Mouse (Mus musculus): ENCODE results near the gene Caprin1.

Gene Caprin1

DNA sequence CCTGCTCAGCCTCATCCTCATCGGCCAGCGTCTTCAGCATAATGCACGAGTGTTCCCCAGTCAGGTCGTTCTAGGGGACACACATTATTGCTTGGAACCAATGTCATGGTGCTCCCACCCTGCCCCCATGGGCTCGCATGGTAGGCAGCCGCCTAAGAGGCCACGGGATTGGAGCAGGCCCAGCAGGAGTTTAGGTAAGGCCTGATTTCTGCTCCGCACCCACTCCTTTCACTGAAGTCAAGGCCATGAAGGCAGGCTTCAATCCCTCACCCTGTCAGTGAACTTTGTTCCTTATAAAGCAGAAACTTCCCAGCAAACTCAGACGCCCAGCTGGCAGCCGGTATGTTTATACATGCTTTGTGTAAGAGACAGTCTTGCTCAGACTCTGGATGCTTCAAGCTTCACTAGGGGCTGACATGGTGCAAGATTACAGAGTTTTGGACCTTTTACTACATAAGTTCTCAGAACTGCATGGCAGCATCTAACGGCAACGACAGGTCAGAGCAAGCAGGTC is 69.4 kb downstream of the Caprin1 start:
- DNase-seq (ENCODE audit: low spot score), result no peak

GRCm38 (mm10) chr2:103724521-103724920 is 72.9 kb downstream of the Caprin1 start:
- no peak for DNase-seq (ENCODE audit: low spot score)

GRCm38 (mm10) chr2:103719292-103719646 is 78.2 kb downstream of the Caprin1 start:
- no peak for DNase-seq (ENCODE audit: low spot score)

GRCm38 (mm10) chr2:103718594-103719291 is 78.7 kb downstream of the Caprin1 start:
- peak; percentile 86 for DNase-seq (ENCODE audit: low spot score)

DNA sequence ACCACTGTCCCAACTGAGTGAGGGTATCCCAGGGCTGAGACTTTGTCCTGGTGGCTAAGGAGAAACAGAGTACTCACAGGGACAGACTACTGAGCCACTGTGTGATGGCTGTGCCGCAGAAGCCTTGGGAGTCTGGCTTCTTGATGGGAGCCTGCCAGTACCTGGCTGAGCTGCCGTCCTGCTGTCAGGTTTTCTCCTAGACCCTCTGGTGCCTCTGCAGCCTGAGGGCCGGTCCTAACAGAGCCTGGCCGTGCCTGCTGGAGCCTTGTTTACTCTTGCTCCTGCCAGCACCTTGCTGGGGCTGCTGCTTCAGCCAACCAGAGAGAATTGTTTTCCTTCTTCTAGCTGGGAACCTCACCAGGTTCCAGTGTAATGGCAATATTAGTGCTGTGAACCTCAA is 83.0 kb downstream of the Caprin1 start:
- DNase-seq (ENCODE audit: low spot score), result no peak

DNA sequence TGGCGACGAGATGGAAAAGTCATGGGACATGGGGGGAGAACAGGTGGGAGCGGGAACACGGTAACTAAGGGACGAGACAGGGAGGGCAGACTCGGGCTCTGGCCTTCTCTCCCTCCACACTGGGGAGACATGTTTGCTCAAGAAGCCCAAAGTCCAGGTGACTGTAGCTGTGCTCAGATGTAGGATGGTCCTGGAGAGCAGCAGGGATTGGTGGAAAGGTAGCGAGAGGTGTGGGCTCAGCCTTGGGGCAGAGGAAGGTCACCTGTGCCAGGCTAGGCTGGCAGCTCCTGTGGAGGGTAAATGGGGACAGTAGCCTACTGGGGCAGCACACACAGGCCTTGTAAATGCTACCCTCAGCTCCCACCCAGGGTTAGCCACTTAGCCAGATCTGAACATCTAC is 83.6 kb downstream of the Caprin1 start:
- DNase-seq (ENCODE audit: low spot score), result no peak
